Mouse (Mus musculus) E14TG2a.4 (cell line): Measurements from ENCODE around the gene 2310022A10Rik.

Experiments used
- H3K27me3 ChIP-seq: 2 replicates; pipeline ENCODE4 v1.6.1; 2014; ENCODE audit warnings: low read length, control low read depth; ENCODE audit not compliant: insufficient read depth
- H3K36me3 ChIP-seq: 2 replicates; pipeline ENCODE4 v1.6.1; 2014; ENCODE audit warnings: low read length, control low read depth; ENCODE audit not compliant: insufficient read depth
- H3K4me1 ChIP-seq: replicated peaks from 2 replicates; pipeline ENCODE4 v1.6.1; 2014; ENCODE audit warnings: low read depth, low read length, control low read depth
- H3K4me3 ChIP-seq: replicated peaks from 2 replicates; pipeline ENCODE4 v1.5.1; 2014; ENCODE audit warnings: mild to moderate bottlenecking, low read length
- H3K9me3 ChIP-seq: 2 replicates; pipeline ENCODE4 v1.6.1; 2014; ENCODE audit warnings: low read length, control low read depth
- CTCF ChIP-seq: conservative IDR thresholded peaks from 2 replicates; pipeline ENCODE4 v1.5.1; 2014; ENCODE audit warnings: low read length
- NANOG ChIP-seq: IDR thresholded peaks from 2 replicates; pipeline ENCODE4 v1.6.1; 2014; ENCODE audit warnings: borderline replicate concordance, low read length, mixed read lengths
- POU5F1 ChIP-seq: IDR thresholded peaks from 2 replicates; pipeline ENCODE4 v1.6.1; 2014; ENCODE audit warnings: low read length, borderline replicate concordance

Gene 2310022A10Rik

GRCm38 (mm10) chr7:27552931-27553513 lies at the start of gene 2310022A10Rik, which contains the start of gene Pld3:
Gene 2310022A10Rik, plus strand, starts transcription at chr7:27553233.
Gene Pld3, minus strand, starts transcription at chr7:27553218.
- Histone ChIP-seq H3K9me3 (no peaks in the 10 kb centered on the region), H3K36me3 (peaks cover 27% of the 10 kb centered on the region), H3K27me3 (no peaks in the 10 kb centered on the region), H3K4me3 (peak within 1 kb of the TSS; percentile 97), H3K4me1 (peaks cover 73% of the 10 kb centered on the region)
- no peak for TF ChIP-seq POU5F1
- no peak for TF ChIP-seq CTCF
- TF ChIP-seq NANOG = no peak

- H3K9me3 ChIP-seq = no peaks in the 10 kb centered on the region
- H3K4me3 ChIP-seq = peak overlapping the region; percentile 87
- peaks cover 28% of the 10 kb centered on the region for H3K36me3 ChIP-seq
- H3K4me1 ChIP-seq = peaks cover 80% of the 10 kb centered on the region
- no peaks in the 10 kb centered on the region for H3K27me3 ChIP-seq
- no peak for TF ChIP-seq CTCF
- no peak for TF ChIP-seq POU5F1
- TF ChIP-seq NANOG = no peak
Observed at GRCm38 (mm10) chr7:27506765-27507370, 46.2 kb upstream of the 2310022A10Rik start.

- no peaks in the 10 kb centered on the region for H3K9me3 ChIP-seq
- H3K27me3 ChIP-seq = no peaks in the 10 kb centered on the region
- peaks cover 28% of the 10 kb centered on the region for H3K36me3 ChIP-seq
- H3K4me3 ChIP-seq = peak overlapping the region; percentile 87
- TF ChIP-seq POU5F1 = no peak
- TF ChIP-seq NANOG = no peak
- no peak for TF ChIP-seq CTCF
- peaks cover 72% of the 10 kb centered on the region for H3K4me1 ChIP-seq
Observed at GRCm38 (mm10) chr7:27507711-27508647, 45.1 kb upstream of the 2310022A10Rik start.

- peaks cover 68% of the 10 kb centered on the region for H3K4me1 ChIP-seq
- H3K36me3 ChIP-seq = peaks cover 28% of the 10 kb centered on the region
- H3K9me3 ChIP-seq = no peaks in the 10 kb centered on the region
- TF ChIP-seq POU5F1 = no peak
- peak; percentile 41; the same call in 1 of the 2 replicates for TF ChIP-seq NANOG
- TF ChIP-seq CTCF = peak; percentile 41
- H3K4me3 ChIP-seq = peak overlapping the region; percentile 87
- H3K27me3 ChIP-seq = no peaks in the 10 kb centered on the region
Observed at GRCm38 (mm10) chr7:27508648-27509005, 44.4 kb upstream of the 2310022A10Rik start.

- Histone ChIP-seq H3K4me3 (no peak overlapping the region), H3K36me3 (peaks cover 21% of the 10 kb centered on the region), H3K9me3 (no peaks in the 10 kb centered on the region), H3K4me1 (peaks cover 63% of the 10 kb centered on the region), H3K27me3 (no peaks in the 10 kb centered on the region)
- no peak for TF ChIP-seq CTCF
- TF ChIP-seq POU5F1 = no peak
- TF ChIP-seq NANOG = no peak
Observed at GRCm38 (mm10) chr7:27510809-27511208, 42.2 kb upstream of the 2310022A10Rik start.

GRCm38 (mm10) chr7:27514961-27515360 lies 38.1 kb upstream of the 2310022A10Rik start:
- TF ChIP-seq NANOG = no peak
- TF ChIP-seq CTCF = no peak
- no peak for TF ChIP-seq POU5F1
- peak overlapping the region; percentile 35 for H3K4me3 ChIP-seq
- no peaks in the 10 kb centered on the region for H3K9me3 ChIP-seq

GRCm38 (mm10) chr7:27518314-27518713 lies 34.7 kb upstream of the 2310022A10Rik start:
- no peaks in the 10 kb centered on the region for H3K27me3 ChIP-seq
- H3K9me3 ChIP-seq = no peaks in the 10 kb centered on the region
- TF ChIP-seq POU5F1 (no peak), CTCF (no peak), NANOG (no peak)
- H3K36me3 ChIP-seq = peaks cover 49% of the 10 kb centered on the region
- no peak overlapping the region for H3K4me3 ChIP-seq
- H3K4me1 ChIP-seq = peaks cover 69% of the 10 kb centered on the region

More at GRCm38 (mm10) chr7:27514961-27515360, 38.1 kb upstream of the 2310022A10Rik start:
- H3K4me1 ChIP-seq = peaks cover 58% of the 10 kb centered on the region
- H3K27me3 ChIP-seq = no peaks in the 10 kb centered on the region
- peaks cover 48% of the 10 kb centered on the region for H3K36me3 ChIP-seq

GRCm38 (mm10) chr7:27520104-27520503 lies 32.9 kb upstream of the 2310022A10Rik start:
- no peak for TF ChIP-seq NANOG
- peak; percentile 58 for TF ChIP-seq CTCF
- TF ChIP-seq POU5F1 = no peak
- no peaks in the 10 kb centered on the region for H3K9me3 ChIP-seq
- H3K36me3 ChIP-seq = peaks cover 49% of the 10 kb centered on the region
- no peaks in the 10 kb centered on the region for H3K27me3 ChIP-seq
- peaks cover 76% of the 10 kb centered on the region for H3K4me1 ChIP-seq
- H3K4me3 ChIP-seq = peak overlapping the region; percentile 13; the same call in 1 of the 2 replicates
